Mouse (Mus musculus): ENCODE results near the gene Slc22a16. TPM values are rescaled to one million over a fixed set of nuclear protein-coding genes. Genes with fewer than 3 reads are reported as not detected.
"Not testable (repeated sequence)": the region's sequence is repeated elsewhere in the genome, so short reads cannot be mapped to it uniquely, and the experiment has no call there.

Gene Slc22a16
- total RNA-seq (2021), result not detected

DNA sequence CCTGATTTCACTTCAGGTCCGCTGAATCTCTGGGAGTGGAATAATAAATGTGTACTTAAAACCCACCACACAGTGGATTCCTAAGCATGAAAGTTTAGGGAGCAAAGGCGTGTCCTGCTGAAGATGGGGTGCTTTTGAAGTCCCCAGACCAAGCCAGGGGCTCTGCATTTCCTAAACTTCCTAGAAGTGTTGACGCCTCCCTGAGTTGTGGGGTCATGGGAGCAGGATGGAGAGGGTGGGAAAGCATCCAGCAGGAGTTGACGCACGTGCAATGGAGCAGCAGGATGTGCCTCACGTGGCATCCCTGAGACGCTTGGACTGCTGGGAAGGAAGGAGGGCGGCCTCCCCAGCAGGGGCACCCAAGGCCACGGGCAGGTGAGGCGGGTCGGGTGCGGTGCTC is at the start of gene Slc22a16:
Gene Slc22a16 (plus strand): TSS at position 301 of the 400 bp plus-strand sequence.
- DNase-seq (ENCODE audit: extremely low spot score in 1 of 2, low spot score in 1 of 2), result no peak

DNA sequence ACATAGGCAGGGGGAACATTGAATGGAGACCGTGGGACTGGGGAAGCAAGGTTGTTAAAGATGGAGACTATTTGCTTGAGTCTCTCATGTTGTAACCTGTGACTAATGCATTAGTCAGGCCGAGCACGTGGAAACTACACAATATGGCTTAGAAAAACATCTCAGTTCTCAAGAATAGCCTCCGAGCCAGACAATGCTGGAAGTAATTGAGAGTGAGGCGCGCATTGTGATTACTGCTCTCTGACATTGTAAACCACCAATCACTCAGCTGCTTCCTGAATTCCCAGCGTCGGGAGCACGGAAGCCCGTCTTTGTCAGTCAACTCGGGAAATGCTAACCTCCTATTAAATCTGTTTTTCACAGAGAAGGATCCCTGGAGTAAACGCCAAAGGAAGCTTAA is 48.6 kb upstream of the Slc22a16 start:
- no peak for DNase-seq (ENCODE audit: extremely low spot score in 1 of 2, low spot score in 1 of 2)

DNA sequence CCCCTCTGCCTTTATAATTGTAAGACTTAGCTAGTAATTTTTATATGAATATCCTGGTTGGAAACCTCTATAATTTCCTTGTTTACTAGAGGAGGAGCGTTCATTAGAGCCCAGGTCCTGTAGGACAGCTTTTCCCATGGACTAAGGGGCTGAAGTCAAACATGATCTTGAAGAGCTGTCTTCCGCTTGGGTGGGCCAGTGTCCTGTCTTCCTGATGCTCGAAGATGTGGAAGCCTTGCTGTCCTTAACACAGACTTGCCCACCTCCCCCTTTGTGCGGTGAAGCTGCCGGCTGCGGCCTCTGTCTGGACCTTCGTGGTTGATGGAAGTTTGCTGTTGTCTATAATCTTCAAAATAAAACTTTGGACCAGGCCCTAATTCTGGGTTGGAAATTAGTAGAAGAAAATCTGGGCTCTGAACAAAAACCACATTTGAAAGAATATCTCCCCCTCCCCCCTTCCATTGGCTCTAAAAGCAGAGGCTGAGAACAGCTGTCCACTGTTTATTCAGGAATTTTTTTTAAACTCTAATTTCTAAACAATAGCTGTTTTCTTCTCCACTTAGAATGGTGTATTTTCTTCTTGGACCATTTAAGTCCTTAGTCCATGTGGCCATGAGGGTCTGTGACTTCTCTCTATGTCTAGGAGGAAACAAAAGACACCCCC is 46.7 kb upstream of the Slc22a16 start:
- no peak for DNase-seq (ENCODE audit: extremely low spot score in 1 of 2, low spot score in 1 of 2)

DNA sequence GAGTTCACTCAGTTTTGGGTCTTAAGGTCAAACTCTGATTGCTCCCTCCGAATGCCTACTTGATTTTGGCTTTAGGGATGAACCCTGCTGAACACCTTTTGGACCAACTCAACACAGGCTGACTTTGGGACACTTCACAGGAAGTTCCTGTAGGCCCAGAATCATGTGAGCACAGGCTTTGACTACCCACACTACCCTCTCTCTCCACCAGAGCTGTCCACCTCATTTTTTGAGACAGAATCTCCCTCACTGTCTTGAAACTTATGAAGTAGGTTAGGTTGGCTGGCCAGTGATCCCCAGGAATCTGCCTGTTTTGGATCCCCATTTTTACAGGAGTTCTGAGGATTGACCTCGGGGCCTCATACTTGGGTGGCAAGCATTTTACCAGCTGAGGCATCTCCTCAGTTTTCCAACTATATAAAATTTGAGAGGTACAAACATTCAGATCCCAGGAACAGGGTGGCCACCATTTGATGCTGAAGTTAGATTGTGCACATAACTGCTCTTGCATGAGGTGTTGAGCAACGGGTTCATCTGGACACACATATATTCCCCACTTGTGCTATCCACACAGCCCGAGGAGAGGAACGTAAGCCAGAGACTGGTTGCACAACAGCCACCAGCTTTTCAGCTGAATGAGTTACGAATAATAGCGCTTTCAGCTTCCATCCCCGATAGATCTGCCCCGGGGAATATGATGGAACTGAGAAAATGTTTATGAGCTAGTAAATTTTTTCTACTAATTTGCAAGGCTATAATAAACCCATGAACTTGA is 45.9 kb upstream of the Slc22a16 start:
- DNase-seq (ENCODE audit: extremely low spot score in 1 of 2, low spot score in 1 of 2), result no peak

DNA sequence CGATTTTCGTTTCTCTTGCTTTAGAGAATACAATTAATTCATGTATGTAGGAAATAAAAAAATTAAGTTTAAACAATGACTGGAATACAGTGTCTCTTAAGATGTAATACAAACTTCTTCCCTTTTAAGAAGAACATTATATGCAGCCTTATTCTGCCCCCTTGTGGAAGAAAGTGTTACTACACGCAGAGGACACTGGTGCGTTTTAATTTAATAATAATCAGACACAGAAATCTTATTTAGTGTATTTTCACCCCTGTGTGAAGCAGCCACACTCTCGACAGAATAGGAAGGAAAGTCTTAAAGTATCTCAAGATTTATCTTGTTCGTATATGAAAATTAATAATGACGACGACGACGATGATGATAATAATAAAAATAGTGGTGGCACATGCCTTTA is 45.1 kb upstream of the Slc22a16 start:
- peak in 1 of 2 experiments; percentile 70 for DNase-seq (ENCODE audit: extremely low spot score in 1 of 2, low spot score in 1 of 2)

DNA sequence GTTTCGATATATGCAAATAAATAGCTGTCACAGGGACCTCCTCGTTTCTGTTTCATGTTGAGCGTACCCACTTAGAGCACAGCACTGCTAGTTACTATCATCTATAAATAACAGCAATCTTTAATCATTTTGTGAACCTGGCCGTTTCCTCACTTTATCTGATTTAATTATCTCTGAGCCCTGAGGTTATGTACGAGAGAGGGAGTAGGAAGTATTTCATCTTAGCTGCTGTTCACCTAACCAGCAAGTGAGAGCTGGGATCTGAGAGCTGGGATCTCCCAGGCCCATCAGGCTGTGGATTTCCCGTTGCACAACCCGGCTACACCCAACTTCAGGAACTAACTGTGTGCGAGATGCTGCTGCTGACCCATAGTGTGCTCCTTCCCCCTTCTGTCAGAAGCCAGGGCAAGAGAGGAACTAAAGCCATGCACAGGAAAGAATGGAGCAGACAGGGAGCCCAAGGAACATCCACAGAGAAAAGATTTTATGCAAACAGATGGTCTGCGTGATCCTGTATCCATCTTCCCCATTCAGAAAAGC is 44.5 kb upstream of the Slc22a16 start:
- DNase-seq (ENCODE audit: extremely low spot score in 1 of 2, low spot score in 1 of 2), result no peak

DNA sequence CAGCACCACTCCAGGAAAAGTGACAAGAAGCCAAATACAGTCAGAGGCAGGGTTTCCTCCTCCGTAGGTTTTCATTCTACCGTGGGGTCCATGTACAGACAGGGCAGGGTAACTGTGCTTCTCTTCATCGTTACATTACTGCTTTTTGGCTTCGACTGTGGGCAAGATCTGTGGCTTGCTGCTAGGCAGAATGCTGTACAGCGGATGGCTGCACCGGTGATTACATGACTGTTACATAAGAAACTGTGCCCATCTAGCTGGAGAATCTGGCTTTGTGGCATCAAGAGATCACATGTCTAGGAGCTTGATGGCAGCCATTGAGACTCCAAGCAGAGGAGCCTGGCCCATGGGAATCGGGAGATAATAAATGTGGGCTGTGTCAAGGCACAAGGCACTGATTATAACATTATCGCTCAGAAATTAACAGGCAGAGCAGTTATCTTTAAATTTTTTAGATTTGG is 43.8 kb upstream of the Slc22a16 start:
- DNase-seq (ENCODE audit: extremely low spot score in 1 of 2, low spot score in 1 of 2), result no peak

DNA sequence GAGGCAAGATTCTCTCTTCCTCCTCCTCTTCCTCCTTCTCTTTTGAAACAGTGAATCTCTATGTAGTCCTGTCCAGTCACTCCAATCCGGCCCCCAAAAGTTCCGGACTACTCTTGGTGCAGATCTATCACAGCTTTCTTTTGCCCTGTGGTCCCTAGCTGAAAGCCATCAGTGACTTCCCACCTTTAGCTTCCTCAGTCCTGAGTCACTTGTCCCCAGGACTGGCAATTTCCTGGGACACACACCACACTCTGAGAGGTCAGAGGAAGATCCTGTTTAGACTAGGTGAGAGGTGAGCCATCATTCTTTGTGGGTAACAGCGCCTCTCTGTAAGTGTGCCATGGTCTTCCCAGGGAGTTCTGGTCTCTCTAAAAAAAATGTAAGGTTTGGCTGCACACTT is 43.1 kb upstream of the Slc22a16 start:
- DNase-seq (ENCODE audit: extremely low spot score in 1 of 2, low spot score in 1 of 2), result no peak

DNA sequence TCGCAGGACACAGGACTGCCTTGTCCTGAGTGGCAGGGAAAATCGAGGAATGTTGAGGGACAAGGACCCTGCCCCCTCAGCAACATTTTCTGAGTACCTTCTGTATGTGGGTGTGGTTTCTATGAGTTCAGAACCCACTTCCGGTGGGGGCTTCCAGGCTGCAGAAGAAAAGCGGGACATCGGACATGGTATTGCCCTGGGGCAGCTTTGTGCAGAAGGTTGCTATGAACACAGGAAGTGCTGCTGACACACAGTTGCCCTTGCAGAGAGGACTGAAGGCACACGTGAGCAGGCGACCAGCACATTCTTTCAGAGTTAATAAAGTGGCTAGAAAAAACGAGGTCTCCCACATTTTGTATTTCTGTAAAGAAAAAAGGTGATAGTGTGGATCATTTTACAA is 42.6 kb upstream of the Slc22a16 start:
- DNase-seq (ENCODE audit: extremely low spot score in 1 of 2, low spot score in 1 of 2), result no peak

DNA sequence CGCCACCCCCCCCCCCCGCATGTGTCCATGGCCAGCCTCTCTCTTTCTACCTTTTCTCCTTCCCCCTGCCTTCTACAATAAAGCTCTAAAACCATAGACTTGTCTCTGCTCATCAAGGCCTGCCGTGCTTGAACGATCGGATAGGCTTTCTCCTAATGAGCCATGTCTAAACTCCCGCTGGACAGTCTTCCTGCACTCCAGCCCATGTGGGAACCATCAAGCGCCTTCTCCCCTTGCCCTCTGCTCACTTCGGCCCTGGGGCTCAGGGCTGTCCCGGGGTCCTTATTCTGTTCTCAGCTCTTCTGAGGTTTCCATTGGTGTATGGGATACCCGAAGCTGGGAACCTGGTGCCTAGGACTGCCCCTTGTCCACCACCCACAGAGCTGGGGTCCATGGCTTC is 41.5 kb upstream of the Slc22a16 start:
- DNase-seq (ENCODE audit: extremely low spot score in 1 of 2, low spot score in 1 of 2), result no peak

DNA sequence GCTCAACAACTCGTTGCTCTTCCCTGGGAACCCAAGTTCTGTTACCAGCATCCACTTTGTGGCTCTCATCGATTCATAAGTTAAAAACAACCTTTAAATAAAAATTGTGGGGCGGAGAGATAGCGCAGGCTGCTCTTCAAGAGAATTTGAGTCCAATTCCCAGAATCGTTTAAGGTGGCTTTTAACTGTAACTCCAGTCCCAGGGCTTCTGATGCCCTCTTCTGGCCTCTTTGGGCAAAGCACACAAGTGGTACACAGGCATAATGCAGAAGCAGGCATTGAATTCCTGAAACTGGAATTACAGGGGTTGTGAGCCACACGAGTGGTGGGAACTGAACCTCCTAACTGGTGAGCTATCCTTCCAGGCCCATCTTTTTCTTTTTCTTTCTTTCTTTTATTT is 40.5 kb upstream of the Slc22a16 start:
- peak in 1 of 2 experiments; percentile 52 for DNase-seq (ENCODE audit: extremely low spot score in 1 of 2, low spot score in 1 of 2)

DNA sequence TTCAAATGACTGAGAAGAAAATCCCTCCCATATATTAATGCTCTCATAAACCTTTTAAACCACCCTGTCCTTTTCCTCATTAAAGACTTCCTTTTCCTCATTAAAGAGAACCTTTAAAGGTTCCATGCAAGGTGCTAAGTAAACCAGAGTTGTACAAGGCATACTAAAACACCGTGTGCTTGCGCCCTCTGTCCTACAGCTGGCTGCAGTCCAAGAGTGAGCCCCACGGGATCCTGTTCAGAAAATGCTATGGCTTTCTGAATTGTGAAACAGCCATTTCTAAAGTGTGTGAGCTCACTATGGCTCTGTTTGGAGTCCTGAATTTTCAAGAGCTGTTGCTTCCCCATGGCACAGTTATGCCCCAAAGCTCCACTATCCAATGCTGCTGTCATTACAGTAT is 39.5 kb upstream of the Slc22a16 start:
- DNase-seq (ENCODE audit: extremely low spot score in 1 of 2, low spot score in 1 of 2), result no peak

DNA sequence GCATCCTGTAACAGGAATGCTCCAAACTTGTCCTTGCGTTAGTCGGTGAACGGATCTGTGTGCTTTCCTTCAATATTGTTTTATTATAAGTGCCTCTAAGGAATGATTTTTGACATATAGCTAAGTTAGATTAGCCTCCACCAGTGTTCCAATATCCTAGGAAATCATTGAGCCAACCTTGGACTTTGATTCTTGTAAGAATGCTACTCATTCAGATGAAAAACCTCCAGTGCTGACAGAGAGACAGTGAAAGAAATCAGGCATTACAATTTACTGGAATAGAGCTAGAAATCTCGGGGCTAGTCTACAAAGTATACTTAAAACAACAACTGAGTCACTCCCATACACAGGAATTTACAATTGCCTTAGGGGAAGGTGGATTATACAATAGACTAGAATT is 37.5 kb upstream of the Slc22a16 start:
- not testable (repeated sequence) for DNase-seq (ENCODE audit: extremely low spot score in 1 of 2, low spot score in 1 of 2)

DNA sequence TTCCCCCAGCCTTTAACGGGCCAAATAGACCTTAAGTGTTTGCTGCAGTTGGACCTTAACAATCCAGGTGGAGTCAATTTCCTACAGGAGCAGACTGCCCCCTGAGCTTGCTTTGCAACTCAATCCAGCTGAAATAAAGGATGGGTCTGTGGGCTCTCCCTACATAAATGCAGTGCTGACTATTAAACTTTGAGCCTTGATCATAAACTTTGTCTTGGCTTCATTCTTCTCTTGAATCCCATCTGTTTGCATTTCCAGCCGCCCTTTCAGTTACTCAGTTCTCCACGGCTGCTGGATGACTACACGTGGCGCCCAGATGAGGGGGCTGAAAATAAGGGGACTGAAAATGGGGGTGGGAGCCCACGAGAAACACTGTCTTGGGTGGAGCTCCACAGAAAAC is 28.8 kb upstream of the Slc22a16 start:
- DNase-seq (ENCODE audit: extremely low spot score in 1 of 2, low spot score in 1 of 2), result no peak

DNA sequence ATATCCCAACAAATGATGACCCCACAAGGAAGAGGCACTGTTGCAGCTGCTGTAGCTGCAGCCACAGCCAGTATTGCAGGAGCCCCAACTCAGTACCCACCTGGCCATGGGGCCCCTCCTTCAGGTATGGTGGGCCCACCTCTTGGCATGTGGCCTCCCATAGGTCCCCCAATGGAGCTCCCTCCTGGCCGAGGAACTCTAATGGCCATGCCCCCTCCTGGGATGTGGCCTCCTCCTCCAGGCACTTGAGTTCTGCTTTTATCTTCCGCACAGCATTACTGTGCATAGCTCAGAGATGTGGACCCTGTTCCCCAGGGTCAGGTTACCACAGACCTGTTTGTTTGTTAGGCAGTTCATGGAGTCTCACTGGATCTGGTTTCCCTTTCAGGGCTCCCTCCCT is 20.8 kb upstream of the Slc22a16 start:
- DNase-seq (ENCODE audit: extremely low spot score in 1 of 2, low spot score in 1 of 2), result no peak

DNA sequence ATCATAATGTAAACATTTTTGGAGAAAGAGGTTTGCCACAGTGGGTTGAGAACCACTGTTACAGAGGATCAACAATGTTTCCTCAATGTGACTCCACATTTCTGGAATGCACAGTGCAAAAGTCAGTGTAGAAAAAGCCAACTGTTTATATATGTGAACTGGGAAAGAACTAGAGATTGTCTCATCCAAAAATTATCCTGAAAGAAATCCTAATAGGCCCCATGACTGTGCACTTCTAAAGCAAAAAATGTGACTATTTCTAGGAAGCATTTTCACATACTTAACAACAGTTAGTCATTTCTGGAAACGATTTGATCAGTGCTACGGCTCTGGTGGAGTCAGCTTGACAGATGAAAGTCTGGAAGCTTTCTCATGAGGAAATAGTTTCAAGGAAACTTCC is 18.3 kb upstream of the Slc22a16 start:
- DNase-seq (ENCODE audit: extremely low spot score in 1 of 2, low spot score in 1 of 2), result no peak

DNA sequence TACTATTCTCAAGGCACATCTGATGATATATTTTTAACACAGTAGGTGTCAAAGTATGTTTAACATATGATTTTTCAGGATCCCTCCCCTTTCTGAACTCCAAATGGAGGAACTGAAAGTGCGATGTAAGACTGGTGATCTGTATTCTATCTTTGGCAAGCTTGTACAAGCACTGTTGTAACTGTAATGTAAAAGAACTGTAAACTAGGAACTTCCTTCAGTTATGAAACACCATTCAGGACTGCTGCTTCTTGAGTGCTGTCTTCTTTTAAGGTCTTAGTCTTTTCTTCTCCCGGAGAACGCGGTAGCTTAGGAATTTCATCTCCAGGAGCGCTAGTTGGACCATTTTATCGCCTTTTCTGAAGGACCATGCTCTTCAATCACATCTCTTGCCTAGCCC is 4.4 kb upstream of the Slc22a16 start:
- DNase-seq (ENCODE audit: extremely low spot score in 1 of 2, low spot score in 1 of 2), result not testable (repeated sequence)

DNA sequence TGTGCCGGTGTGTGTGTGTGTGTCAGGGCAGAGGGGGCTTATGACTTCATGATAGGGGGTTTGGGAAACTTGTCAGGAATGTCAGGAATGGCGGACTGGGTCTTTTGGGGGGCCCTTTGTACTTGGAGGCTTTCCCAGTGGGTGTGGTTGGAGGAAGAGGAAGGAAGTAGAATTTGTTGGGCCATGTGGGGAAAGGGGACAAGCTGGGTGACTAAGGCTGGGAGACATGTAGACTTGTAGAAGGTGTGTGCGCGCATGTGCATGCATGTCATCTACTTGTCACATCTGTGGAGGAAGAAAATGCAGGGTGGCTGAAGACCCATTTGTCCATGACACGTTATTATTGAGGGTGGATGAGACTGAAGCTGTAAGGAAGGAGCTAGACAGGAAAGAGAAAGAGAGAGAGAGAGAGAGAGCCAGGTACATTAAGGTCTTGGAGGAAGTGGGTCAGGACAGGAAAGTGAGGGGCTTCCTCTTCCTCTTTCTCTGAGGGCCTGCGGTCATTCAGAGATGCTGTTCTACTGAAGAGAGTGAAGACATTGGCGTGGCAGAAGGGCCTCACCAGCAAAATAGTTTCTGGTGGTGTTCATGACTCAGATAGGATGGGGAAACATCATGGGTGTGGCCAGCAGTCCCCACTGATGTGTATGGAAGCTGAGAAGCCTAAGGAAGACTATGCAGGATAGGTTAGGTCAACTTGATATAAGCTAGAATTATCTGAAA is 5.9 kb downstream of the Slc22a16 start:
- DNase-seq (ENCODE audit: extremely low spot score in 1 of 2, low spot score in 1 of 2), result no peak

DNA sequence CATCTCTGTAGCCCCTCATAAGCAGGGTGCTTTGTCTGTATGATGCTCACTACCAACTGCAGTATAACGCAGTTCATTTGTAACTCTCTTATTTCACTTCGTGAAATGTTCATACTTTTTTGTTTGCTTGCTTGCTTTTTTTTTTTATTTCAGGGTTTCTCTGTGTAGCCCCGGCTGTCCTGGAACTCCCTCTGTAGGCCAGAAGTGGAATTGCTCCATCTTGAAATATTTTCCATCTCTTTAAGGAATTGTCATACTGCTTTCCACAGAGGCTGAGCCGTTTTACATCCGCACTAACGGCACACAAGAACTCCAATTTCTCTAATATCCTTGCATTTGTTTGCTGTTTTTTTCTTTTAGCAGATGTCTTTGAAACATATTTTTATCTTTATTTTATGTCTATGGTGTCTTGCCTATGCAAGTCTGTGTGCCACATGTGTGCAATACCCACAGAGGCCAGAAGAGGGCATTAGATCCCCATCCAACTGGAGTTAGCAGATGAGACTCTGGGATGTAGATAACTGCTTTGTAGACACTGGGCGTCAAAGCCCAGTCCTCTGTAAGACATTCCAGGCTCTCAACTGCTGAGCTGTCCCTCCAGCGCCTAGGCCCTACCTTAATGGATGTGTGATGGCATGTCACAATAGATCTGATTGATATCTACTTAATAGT is 13.6 kb downstream of the Slc22a16 start:
- DNase-seq (ENCODE audit: extremely low spot score in 1 of 2, low spot score in 1 of 2), result peak in 1 of 2 experiments; percentile 35

DNA sequence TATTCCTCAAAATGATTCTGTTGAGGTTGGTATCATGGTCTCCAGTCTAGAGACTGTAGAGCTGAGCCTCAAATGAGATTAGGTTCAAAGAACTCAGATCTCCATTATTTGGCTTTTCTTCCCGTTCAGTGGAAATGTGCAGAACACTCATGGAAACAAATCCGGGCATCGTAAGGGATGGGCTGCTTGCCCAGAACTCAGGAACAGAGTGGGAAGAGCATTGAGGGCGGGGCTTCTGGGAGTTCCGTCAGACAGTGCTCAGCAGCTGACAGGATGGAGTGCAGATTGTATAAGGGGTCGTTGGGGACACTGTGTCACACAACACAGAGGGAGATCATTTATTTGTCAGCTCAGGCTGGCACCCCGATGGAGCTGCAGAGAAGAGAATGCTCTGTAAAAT is 22.1 kb downstream of the Slc22a16 start:
- peak; percentile 33 to 58 for DNase-seq (ENCODE audit: extremely low spot score in 1 of 2, low spot score in 1 of 2)

DNA sequence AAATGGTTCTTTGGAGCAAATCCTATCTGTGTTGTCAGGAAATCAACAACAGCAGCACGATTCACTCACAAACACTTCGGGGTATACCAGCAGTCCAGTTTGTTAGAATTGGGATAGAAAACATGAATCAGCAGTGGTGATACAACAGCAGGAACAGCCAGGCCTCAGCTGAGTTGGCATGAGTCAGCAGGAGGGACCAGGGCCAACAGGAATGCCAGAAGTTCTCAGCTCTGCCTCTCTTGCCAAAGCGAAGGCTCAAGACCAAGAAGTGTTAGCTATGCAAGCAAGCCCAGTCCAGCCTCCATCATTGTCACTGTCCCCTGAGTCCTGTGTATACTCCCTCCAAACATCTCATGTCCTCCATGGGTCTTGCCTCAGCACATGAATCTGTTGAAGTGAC is 27.0 kb downstream of the Slc22a16 start:
- no peak for DNase-seq (ENCODE audit: extremely low spot score in 1 of 2, low spot score in 1 of 2)
